Mouse (Mus musculus): ENCODE measurements at regions not wholly inside any gene's neighbourhood (a gene's known extent, or its start where the extent isn't known, plus 50 kb on each side); places are given as distances from the start of the nearest gene placed in this dataset.
A peak's percentile ranks its signal among the peaks of the same experiment; 100 is the strongest.

GRCm38 (mm10) chr9:30183409-30183808 is 220.5 kb upstream of the Ntm start:
- peaks cover 12% of the 10 kb centered on the region for H3K4me1 ChIP-seq (replicated peaks)
- no peak overlapping the region for H3K4me2 ChIP-seq
- no peak for ATAC-seq (ENCODE audit: low read depth)
- WGBS: 62% methylated on average over 11 of the region's 11 CpGs
- no peaks in the 10 kb centered on the region for H3K9me3 ChIP-seq
- no peaks in the 10 kb centered on the region for H3K27me3 ChIP-seq
- no peaks in the 10 kb centered on the region for H3K36me3 ChIP-seq
- no peak overlapping the region for H3K4me3 ChIP-seq
- peak overlapping the region; percentile 59; the same call in 1 of the 2 replicates for H3K27ac ChIP-seq (replicated peaks)
- no peak overlapping the region for H3K9ac ChIP-seq

DNA sequence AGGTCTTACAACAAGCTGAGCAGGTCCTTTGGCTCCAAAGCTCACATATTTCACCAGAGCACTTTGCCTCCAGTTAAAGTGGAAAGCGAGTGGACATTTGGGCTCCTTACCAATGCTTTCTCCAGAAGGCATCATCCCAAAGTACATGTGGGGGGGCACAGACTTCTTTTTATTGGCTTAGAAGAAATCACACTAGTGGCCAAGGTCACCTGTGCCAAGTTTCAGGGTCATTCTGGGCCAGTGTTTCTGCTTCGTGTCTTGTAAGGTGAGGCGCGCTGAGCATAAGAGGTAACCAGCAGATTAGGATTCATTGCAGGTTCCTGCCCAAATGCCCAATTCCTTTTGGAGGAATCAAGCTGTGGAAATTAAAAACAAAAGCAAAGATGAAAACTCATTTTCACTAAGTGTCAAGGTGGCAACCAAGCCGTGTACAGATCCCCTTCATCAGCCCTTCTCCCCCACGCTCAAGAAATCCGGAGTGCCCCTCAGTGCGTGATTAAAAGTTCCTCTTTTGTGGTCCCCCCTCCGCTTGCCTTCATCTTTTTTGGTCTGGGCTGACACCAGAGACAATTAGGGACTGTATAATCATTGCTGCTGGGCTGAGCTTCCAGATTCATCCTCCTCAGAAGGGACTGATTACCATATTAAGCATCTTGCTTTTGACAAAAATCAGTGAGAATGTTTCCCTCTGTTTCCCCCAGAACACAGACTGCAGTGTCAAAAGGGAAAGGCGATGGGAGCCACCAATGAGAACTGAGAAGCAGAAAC is 222.2 kb upstream of the Ntm start:
- no peak overlapping the region for H3K27ac ChIP-seq (replicated peaks)

DNA sequence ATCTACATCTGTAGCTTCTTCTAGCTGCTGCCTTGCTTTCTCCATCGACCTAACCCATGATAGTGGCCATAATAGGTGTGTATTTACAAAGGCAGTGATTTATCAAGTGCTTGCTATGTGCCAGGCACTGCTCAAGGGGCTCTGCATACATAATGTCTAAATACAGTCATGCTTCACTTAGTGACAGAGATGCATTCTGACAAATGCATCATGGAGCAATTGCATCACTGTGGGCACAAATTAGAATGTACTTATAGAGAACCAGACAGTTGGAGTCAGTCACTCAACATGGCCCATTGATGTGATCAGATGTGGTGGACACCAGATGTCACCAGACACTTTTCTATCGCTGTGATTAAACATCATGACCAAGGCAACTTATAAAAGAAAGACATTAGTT is 223.3 kb upstream of the Ntm start:
- H3K27me3 ChIP-seq: no peaks in the 10 kb centered on the region
- no peaks in the 10 kb centered on the region for H3K36me3 ChIP-seq
- H3K9me3 ChIP-seq: no peaks in the 10 kb centered on the region
- ATAC-seq (ENCODE audit: low read depth): no peak
- no peak overlapping the region for H3K27ac ChIP-seq (replicated peaks)
- no peak overlapping the region for H3K4me3 ChIP-seq
- no peak overlapping the region for H3K4me2 ChIP-seq
- H3K4me1 ChIP-seq (replicated peaks): peaks cover 12% of the 10 kb centered on the region
- WGBS: 88% methylated on average over 2 of the region's 2 CpGs
- H3K9ac ChIP-seq: no peak overlapping the region

More for the DNA sequence above, 222.2 kb upstream of the Ntm start:
- Histone ChIP-seq H3K36me3 (no peaks in the 10 kb centered on the region), H3K4me1 (replicated peaks) (peaks cover 12% of the 10 kb centered on the region), H3K27me3 (no peaks in the 10 kb centered on the region), H3K9ac (no peak overlapping the region), H3K4me3 (no peak overlapping the region), H3K9me3 (no peaks in the 10 kb centered on the region), H3K4me2 (no peak overlapping the region)
- no peak for ATAC-seq (ENCODE audit: low read depth)
- WGBS: 68% methylated on average over 10 of the region's 10 CpGs

DNA sequence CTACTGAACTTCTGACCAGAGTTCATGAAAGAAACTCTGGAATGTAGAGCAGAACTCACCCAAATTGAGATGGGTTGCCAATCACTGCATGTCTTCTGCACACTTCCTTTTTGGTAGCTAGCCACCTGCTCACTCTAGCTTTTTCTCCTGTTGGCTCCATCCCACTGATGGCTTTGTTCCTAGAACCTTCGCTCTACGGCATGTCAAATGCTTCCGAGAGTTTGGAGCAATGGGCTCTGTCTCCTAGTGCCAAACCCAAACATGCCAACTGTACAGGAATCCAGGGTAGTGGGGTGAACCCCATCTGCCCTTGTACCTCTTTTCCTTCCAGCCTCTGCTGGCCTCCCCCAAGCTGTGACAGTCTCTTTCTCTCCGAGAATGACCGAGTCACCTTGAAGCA is 227.1 kb upstream of the Ntm start:
- H3K36me3 ChIP-seq: no peaks in the 10 kb centered on the region
- 94% methylated on average over 5 of the region's 5 CpGs for WGBS
- no peak for ATAC-seq (ENCODE audit: low read depth)
- H3K9me3 ChIP-seq: no peaks in the 10 kb centered on the region
- H3K9ac ChIP-seq: no peak overlapping the region
- H3K4me1 ChIP-seq (replicated peaks): no peaks in the 10 kb centered on the region
- H3K4me2 ChIP-seq: no peak overlapping the region
- no peaks in the 10 kb centered on the region for H3K27me3 ChIP-seq
- no peak overlapping the region for H3K27ac ChIP-seq (replicated peaks)
- no peak overlapping the region for H3K4me3 ChIP-seq

- no peak for ATAC-seq (ENCODE audit: low read depth)
- Histone ChIP-seq H3K4me2 (no peak overlapping the region), H3K4me3 (no peak overlapping the region), H3K36me3 (no peaks in the 10 kb centered on the region), H3K9ac (no peak overlapping the region), H3K9me3 (no peaks in the 10 kb centered on the region), H3K4me1 (replicated peaks) (no peaks in the 10 kb centered on the region), H3K27ac (replicated peaks) (no peak overlapping the region), H3K27me3 (no peaks in the 10 kb centered on the region)
Measured at GRCm38 (mm10) chr9:30191119-30191518, 228.2 kb upstream of the Ntm start.

DNA sequence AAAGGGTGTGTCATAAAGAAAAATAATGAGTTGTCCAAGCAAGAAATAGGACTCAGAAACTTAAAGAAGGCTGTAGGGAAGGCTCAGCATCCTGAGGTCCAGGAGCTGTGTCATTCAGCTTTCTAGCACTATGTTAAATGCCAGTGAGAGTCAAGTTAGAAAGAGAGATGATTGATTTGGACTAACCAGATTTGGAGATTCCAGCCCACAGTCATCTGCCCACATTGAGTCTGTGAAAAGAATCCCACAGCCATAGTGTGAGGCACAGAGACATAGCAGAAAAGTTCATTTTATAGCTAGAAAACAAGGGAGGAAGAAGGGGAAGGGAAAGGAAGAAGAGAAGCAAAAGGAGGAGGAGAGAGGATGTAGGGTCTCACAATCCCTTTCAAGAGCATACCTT is 229.0 kb upstream of the Ntm start:
- no peak overlapping the region for H3K4me3 ChIP-seq
- no peaks in the 10 kb centered on the region for H3K36me3 ChIP-seq
- no peaks in the 10 kb centered on the region for H3K9me3 ChIP-seq
- no peak for ATAC-seq (ENCODE audit: low read depth)
- H3K9ac ChIP-seq: no peak overlapping the region
- H3K27ac ChIP-seq (replicated peaks): no peak overlapping the region
- no peaks in the 10 kb centered on the region for H3K4me1 ChIP-seq (replicated peaks)
- no peak overlapping the region for H3K4me2 ChIP-seq
- no peaks in the 10 kb centered on the region for H3K27me3 ChIP-seq

- Histone ChIP-seq H3K4me1 (replicated peaks) (no peaks in the 10 kb centered on the region), H3K4me2 (no peak overlapping the region), H3K27me3 (no peaks in the 10 kb centered on the region), H3K9me3 (no peaks in the 10 kb centered on the region), H3K4me3 (no peak overlapping the region), H3K36me3 (no peaks in the 10 kb centered on the region), H3K27ac (replicated peaks) (no peak overlapping the region), H3K9ac (no peak overlapping the region)
- WGBS: 79% methylated on average over 3 of the region's 3 CpGs
- no peak for ATAC-seq (ENCODE audit: low read depth)
Measured at GRCm38 (mm10) chr9:30194866-30195265, 231.9 kb upstream of the Ntm start.

- WGBS: 85% methylated on average over 3 of the region's 3 CpGs
- Histone ChIP-seq H3K4me3 (no peak overlapping the region), H3K4me2 (no peak overlapping the region), H3K36me3 (no peaks in the 10 kb centered on the region), H3K9ac (no peak overlapping the region), H3K27ac (replicated peaks) (no peak overlapping the region), H3K4me1 (replicated peaks) (no peaks in the 10 kb centered on the region), H3K27me3 (no peaks in the 10 kb centered on the region), H3K9me3 (no peaks in the 10 kb centered on the region)
- ATAC-seq (ENCODE audit: low read depth): no peak
Measured at GRCm38 (mm10) chr9:30202411-30202810, 224.5 kb upstream of the Snx19 start.

GRCm38 (mm10) chr9:30207631-30208030 is 219.3 kb upstream of the Snx19 start:
- no peak for ATAC-seq (ENCODE audit: low read depth)

DNA sequence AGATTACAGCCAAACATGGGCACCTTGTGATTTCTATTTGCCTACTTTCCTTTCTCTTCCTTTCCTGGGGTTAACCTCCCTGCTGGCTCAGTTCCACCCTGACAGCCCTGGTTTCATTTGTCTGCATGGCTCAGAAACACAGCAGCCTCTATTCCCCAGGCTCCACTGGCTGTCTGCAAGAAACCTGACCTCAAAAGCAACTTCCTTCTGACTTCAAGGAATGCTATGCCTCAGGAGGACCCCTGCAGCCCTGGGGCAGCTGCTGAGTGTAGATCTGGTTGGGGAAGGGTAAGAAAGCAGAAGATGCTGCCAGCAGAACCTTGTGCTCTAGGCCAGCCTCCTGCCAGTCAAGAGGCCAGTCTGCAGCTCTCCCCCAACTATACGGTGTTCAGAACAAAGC is 217.1 kb upstream of the Snx19 start:
- Histone ChIP-seq H3K27me3 (no peaks in the 10 kb centered on the region), H3K4me1 (replicated peaks) (peaks cover 10% of the 10 kb centered on the region; the same call in 1 of the 2 replicates), H3K4me3 (no peak overlapping the region), H3K36me3 (no peaks in the 10 kb centered on the region), H3K9me3 (no peaks in the 10 kb centered on the region), H3K9ac (no peak overlapping the region), H3K27ac (replicated peaks) (no peak overlapping the region), H3K4me2 (no peak overlapping the region)
- no peak for ATAC-seq (ENCODE audit: low read depth)
- 38% methylated on average over 1 of the region's 1 CpGs for WGBS

More at GRCm38 (mm10) chr9:30207631-30208030, 219.3 kb upstream of the Snx19 start:
- Histone ChIP-seq H3K4me1 (replicated peaks) (peaks cover 10% of the 10 kb centered on the region; the same call in 1 of the 2 replicates), H3K36me3 (no peaks in the 10 kb centered on the region), H3K9ac (no peak overlapping the region), H3K9me3 (no peaks in the 10 kb centered on the region), H3K4me2 (no peak overlapping the region), H3K4me3 (no peak overlapping the region), H3K27ac (replicated peaks) (no peak overlapping the region), H3K27me3 (no peaks in the 10 kb centered on the region)
- WGBS: 88% methylated on average over 4 of the region's 4 CpGs

- Histone ChIP-seq H3K4me3 (no peak overlapping the region), H3K27ac (replicated peaks) (no peak overlapping the region), H3K4me2 (no peak overlapping the region), H3K4me1 (replicated peaks) (peaks cover 10% of the 10 kb centered on the region; the same call in 1 of the 2 replicates), H3K27me3 (no peaks in the 10 kb centered on the region), H3K9ac (no peak overlapping the region), H3K9me3 (no peaks in the 10 kb centered on the region), H3K36me3 (no peaks in the 10 kb centered on the region)
- no peak for ATAC-seq (ENCODE audit: low read depth)
- WGBS: 83% methylated on average over 3 of the region's 3 CpGs
Measured at GRCm38 (mm10) chr9:30212471-30213075, 214.3 kb upstream of the Snx19 start.

DNA sequence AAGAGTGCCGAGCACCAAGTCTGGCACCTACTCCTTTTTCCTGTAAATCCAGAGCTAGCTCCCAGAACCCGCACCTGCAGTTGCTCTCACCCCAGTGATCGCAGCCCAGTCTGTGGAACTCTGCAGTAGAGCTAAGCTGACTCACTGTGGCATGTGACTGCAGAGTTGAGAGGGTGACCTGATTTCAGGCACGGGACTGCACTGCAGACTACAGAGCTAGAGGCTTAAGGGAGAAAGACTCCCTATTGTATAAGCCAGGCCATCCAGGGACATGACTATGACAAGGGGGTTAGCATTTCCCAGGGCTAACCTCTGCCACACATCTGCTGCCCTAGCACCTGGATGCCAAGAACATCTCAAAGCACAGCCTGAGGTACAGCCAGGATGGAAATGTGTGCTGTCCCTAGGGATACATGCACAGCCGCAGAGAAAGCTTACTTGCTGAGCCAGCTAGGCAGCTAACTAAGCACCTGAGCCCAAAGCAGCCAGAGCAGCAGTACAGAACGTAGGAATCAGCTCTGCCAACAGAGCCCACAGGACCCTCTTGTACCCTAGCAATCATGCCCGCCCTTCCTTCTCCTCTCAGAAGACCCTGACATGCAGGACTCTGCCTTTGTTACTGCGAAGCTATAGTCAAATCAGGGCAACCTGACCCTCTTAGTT is 192.3 kb upstream of the Snx19 start:
- H3K4me3 ChIP-seq: no peak overlapping the region
- H3K9me3 ChIP-seq: no peaks in the 10 kb centered on the region
- H3K27me3 ChIP-seq: no peaks in the 10 kb centered on the region
- peak overlapping the region; percentile 35 for H3K27ac ChIP-seq (replicated peaks)
- H3K4me2 ChIP-seq: no peak overlapping the region
- no peak overlapping the region for H3K9ac ChIP-seq
- H3K4me1 ChIP-seq (replicated peaks): peaks cover 18% of the 10 kb centered on the region
- 63% methylated on average over 8 of the region's 8 CpGs for WGBS
- ATAC-seq (ENCODE audit: low read depth): peak; percentile 77
- no peaks in the 10 kb centered on the region for H3K36me3 ChIP-seq

Data from neural tube, embryonic 13.5 days (tissue).